Mouse (Mus musculus) limb, embryonic 14.5 days (tissue): Measurements from ENCODE around the gene Gm20388. TPM values are rescaled to one million over a fixed set of nuclear protein-coding genes. Genes with fewer than 3 reads are reported as not detected.

ENCODE experiments used
- ATAC-seq: fragments of 200-750 bp; cut with Nextera tagmentation; 2 replicates; pipeline ENCODE4 v1.8.0; 2017; ENCODE audit warnings: low read depth, moderate number of reproducible peaks, moderate TSS enrichment; ENCODE audit not compliant: low FRiP score
- DNase-seq: peaks from one replicate; pipeline ENCODE4 v3.0.0-alpha.2; 2015; ENCODE audit warnings: low spot score
- H3K27ac ChIP-seq: fragments of 300-500 bp; sonication (generic); replicated peaks from 2 replicates; pipeline ENCODE4 v1.5.1; 2014; ENCODE audit warnings: low read depth, mild to moderate bottlenecking, low read length, moderate library complexity, mixed read lengths
- H3K27me3 ChIP-seq: fragments of 300-500 bp; sonication (generic); 2 replicates; pipeline ENCODE4 v1.6.1; 2014; ENCODE audit warnings: low read length, mixed read lengths; ENCODE audit not compliant: control insufficient read depth, insufficient read depth
- H3K36me3 ChIP-seq: fragments of 300-500 bp; sonication (generic); 2 replicates; pipeline ENCODE4 v1.6.1; 2014; ENCODE audit warnings: mild to moderate bottlenecking, low read length, moderate library complexity, mixed read lengths; ENCODE audit not compliant: control insufficient read depth, insufficient read depth
- H3K4me1 ChIP-seq: fragments of 300-500 bp; sonication (generic); 2 replicates; pipeline ENCODE4 v1.6.1; 2014; ENCODE audit warnings: antibody characterized with exemption, low read length, mixed read lengths; ENCODE audit not compliant: control insufficient read depth, insufficient read depth
- H3K4me2 ChIP-seq: fragments of 300-500 bp; sonication (generic); replicated peaks from 2 replicates; pipeline ENCODE4 v1.6.1; 2014; ENCODE audit warnings: low read depth, mild to moderate bottlenecking, low read length, moderate library complexity; ENCODE audit not compliant: severe bottlenecking
- H3K4me3 ChIP-seq: fragments of 300-500 bp; sonication (generic); replicated peaks from 2 replicates; pipeline ENCODE4 v1.5.1; 2014; ENCODE audit warnings: low read length
- H3K9ac ChIP-seq: fragments of 300-500 bp; sonication (generic); 2 replicates; pipeline ENCODE4 v1.6.1; 2014; ENCODE audit warnings: mild to moderate bottlenecking, low read depth, low read length, moderate library complexity; ENCODE audit not compliant: severe bottlenecking
- H3K9me3 ChIP-seq: fragments of 300-500 bp; sonication (generic); 2 replicates; pipeline ENCODE4 v1.6.1; 2016; ENCODE audit warnings: low read length; ENCODE audit not compliant: control insufficient read depth
- POLR2A ChIP-seq: fragments of 200-500 bp; IDR thresholded peaks from 2 replicates; pipeline ENCODE4 v1.8.0; 2012; ENCODE audit warnings: inconsistent platforms, mild to moderate bottlenecking, moderate library complexity, borderline replicate concordance; ENCODE audit not compliant: insufficient read depth, insufficient read length; ENCODE audit errors: extremely low read depth
- WGBS: fragments of 180-500 bp; shearing (Covaris S2); extraction: QIAGEN DNeasy Blood & Tissue Kit; methylation state at CpG from one replicate; pipeline ENCODE4 v1.1.7; 2014; 5-methylcytosine and 5-hydroxymethylcytosine counted together
- polyA plus RNA-seq, 2 experiments: library from polyadenylated mRNA; depleted of rRNA in 1 of 2; stranded (reverse) in 1 of 2; unstranded in 1 of 2; fragments of >200 nt; fragmentation: Nextera tagmentation in 1 of 2; extraction: Ambion mirVana in 1 of 2; gene quantifications; 2 replicates each; pipeline versions ENCODE4 v1.2.1 to v1.2.3; 2012 to 2014

The Gm20388 gene
- polyA plus RNA-seq, 2 experiments: 1.9 to 49.9 TPM

DNA sequence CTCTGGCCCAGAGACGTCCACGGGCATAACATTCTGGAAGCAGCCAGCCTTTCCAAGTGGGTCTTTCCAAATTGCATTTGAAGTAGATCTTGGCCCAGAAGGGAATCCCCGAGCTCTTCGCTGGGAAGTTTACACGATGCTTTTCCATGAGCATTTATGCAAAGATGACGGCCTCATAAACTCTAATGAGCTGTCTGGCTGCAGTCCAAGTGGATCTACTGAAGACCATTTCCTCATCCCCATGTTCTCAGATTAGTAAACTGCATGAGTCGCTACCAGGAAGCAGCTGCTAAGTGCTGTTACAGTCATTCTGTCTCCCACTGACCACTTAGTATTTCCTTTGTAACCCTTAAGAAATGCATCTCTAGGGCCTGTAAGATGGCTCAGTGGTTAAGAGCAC, 3852.7 kb downstream of the Gm20388 start:
- Histone ChIP-seq H3K4me3 (no peak overlapping the region), H3K4me2 (no peak overlapping the region), H3K36me3 (no peaks in the 10 kb centered on the region), H3K9ac (no peak overlapping the region), H3K27me3 (no peaks in the 10 kb centered on the region), H3K9me3 (no peaks in the 10 kb centered on the region), H3K4me1 (peaks cover 18% of the 10 kb centered on the region), H3K27ac (no peak overlapping the region)
- ATAC-seq: no peak
- WGBS: 35% methylated on average over 7 of the region's 7 CpGs
- TF ChIP-seq POLR2A: no peak
- DNase-seq: peak; percentile 51

DNA sequence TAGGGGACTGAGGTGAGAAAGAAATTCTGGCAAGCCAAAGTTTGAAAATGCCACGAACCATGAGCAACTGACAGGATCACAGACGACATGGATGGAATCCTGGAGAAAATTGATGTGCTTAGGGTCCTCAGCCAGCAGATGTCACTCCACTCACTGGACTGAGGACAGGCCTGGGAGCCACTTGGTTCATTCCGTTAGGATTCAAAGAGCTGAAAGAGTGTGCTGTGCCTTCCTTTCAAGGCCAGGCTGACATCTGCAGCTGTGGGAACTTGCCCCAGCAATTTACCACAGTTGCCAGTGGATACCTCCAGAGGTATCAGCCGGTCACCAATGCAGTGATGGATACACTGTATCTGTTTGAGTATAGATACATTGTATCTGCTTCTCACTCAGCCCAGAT, 3854.0 kb downstream of the Gm20388 start:
- Histone ChIP-seq H3K9ac (no peak overlapping the region), H3K4me2 (no peak overlapping the region), H3K27me3 (no peaks in the 10 kb centered on the region), H3K4me3 (no peak overlapping the region), H3K27ac (no peak overlapping the region), H3K36me3 (no peaks in the 10 kb centered on the region), H3K9me3 (no peaks in the 10 kb centered on the region), H3K4me1 (peaks cover 18% of the 10 kb centered on the region)
- peak; percentile 29 for DNase-seq
- no peak for ATAC-seq
- TF ChIP-seq POLR2A: no peak
- 33% methylated on average over 4 of the region's 4 CpGs for WGBS

DNA sequence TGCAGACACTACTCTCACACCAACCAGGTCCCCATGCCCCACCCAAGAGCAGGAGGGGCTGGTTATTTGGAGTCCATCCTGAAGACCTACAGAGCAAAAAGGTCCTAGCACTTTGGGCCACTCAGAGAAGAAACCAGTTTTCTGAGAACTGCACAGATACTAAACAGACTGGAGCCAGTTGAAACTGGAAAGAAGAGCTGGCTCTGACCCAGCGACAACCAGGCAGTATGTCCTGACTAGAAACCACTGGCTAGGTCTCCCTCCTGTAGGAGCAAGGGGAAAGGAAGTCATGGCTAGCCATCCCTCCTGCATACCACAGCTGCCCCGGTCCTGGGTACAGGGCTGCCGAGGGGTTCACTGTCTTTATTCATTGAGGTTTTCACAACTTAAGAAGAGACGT, 3855.9 kb downstream of the Gm20388 start:
- Histone ChIP-seq H3K9me3 (no peaks in the 10 kb centered on the region), H3K4me1 (peaks cover 13% of the 10 kb centered on the region), H3K9ac (no peak overlapping the region), H3K36me3 (no peaks in the 10 kb centered on the region), H3K27ac (no peak overlapping the region), H3K4me3 (no peak overlapping the region), H3K27me3 (no peaks in the 10 kb centered on the region), H3K4me2 (no peak overlapping the region)
- no peak for TF ChIP-seq POLR2A
- DNase-seq (no peak), ATAC-seq (no peak)
- 72% methylated on average over 4 of the region's 4 CpGs for WGBS

DNA sequence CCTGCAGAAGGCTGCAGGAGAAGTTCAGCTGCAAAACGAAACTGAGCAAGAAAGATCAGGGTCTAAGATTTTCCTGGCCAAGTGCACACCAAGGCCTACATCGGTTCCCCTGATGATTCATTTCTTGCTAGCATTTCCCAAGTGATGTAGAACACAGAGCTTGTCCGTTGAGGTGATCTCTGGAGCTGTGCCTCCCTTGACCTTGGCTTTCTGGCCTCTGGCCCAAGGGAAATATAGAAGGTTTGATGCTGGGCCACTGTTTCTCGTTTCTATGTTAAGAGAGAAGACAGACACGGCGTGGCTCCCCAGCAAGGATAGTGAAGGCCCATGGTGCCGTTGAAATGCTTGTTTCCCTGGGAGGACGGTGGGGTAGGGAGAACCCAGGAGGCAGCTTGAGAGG, 3857.2 kb downstream of the Gm20388 start:
- Histone ChIP-seq H3K9ac (no peak overlapping the region), H3K27me3 (no peaks in the 10 kb centered on the region), H3K9me3 (no peaks in the 10 kb centered on the region), H3K4me3 (no peak overlapping the region), H3K4me2 (no peak overlapping the region), H3K27ac (no peak overlapping the region), H3K4me1 (0 out of 2 replicates have a peak, but pooled peaks cover 6% of the 10 kb centered on the region), H3K36me3 (no peaks in the 10 kb centered on the region)
- ATAC-seq (no peak), DNase-seq (no peak)
- WGBS: 73% methylated on average over 8 of the region's 8 CpGs
- no peak for TF ChIP-seq POLR2A

DNA sequence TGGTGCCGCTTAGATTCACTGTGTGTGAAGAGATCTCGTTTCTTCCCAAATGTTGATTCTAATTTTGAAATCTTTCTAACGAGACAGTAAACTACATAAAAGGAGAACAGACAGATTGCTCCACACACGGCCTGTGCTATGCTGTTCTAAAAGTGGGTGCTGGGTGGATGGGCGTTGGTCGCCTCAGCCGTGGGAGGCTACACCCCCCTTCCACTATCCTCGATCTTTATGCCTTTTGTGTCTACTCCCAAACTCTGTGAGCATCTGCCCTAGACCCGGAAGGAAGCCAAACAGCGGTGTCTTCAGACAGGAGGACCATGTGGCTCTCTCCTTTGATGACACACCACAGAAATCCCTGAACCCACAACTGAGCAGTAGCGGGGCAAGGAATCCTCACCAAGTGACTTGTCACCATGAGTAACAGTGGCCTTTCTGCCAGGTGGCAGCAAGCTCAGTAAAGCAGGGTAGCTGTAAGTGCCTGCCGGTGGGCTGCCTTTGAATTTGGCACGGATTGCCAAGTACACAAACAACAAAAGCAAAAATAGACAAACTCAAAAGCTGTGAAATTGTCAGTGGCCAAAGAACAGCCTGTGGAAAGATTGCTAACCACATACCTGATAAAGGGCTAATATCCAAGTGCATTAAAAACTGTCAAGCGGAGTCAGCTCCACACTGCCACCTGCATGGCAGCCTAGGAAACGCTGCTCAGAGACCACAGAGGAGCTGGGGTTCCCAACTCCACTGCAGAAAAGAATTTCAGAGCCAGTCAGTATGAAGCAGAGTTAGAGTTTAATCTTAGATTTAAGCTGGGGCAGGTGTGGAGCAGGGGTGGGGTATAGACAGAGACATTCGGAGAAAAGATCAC, 3858.1 kb downstream of the Gm20388 start:
- 64% methylated on average over 16 of the region's 16 CpGs for WGBS
- peak; percentile 67 for DNase-seq
- no peaks in the 10 kb centered on the region for H3K9me3 ChIP-seq

More for the DNA sequence above, 3858.1 kb downstream of the Gm20388 start:
- Histone ChIP-seq H3K4me3 (no peak overlapping the region), H3K27ac (no peak overlapping the region), H3K4me1 (peaks cover 3% of the 10 kb centered on the region; the same call in 1 of the 2 replicates), H3K4me2 (no peak overlapping the region), H3K27me3 (no peaks in the 10 kb centered on the region), H3K9ac (no peak overlapping the region), H3K36me3 (no peaks in the 10 kb centered on the region)
- ATAC-seq: peak; percentile 31; the same call in 1 of the 2 replicates
- TF ChIP-seq POLR2A: no peak
